Mouse (Mus musculus) small intestine, adult 2 months (tissue): ENCODE measurements around the gene Tmem43.

Experiments used
- CTCF ChIP-seq: fragments of 200-500 bp; IDR thresholded peaks from 2 replicates; pipeline ENCODE4 v1.5.1; 2012; ENCODE audit warnings: low read depth, mild to moderate bottlenecking, control low read depth, inconsistent platforms, low read length, moderate library complexity, mixed read lengths; ENCODE audit not compliant: insufficient replicate concordance, insufficient read length; ENCODE audit errors: extremely low read depth
- POLR2A ChIP-seq: fragments of 200-500 bp; IDR thresholded peaks from 2 replicates; pipeline ENCODE4 v1.6.1; 2012; ENCODE audit warnings: low read depth, mild to moderate bottlenecking, control low read depth, inconsistent platforms, low read length, moderate library complexity

DNA sequence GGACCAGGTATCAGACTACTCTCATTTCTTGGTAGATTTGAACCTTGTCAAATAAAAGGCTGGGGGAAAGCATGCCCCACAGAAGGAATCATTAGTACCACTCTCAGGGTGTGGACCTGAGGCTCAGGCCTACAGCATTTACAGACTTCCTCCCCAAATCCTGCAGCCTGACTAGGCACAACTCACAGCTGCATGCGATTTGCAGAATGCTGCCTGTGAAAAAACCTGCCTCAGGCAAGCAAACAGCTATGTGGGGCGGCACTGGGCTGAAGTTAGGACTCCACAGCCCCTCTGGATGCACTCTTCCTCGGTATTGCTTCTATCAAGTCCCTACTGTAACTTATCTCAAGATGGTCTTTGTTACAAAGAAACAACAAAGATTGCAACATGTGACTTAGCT, 34.5 kb downstream of the Tmem43 start:
- no peak for TF ChIP-seq CTCF
- TF ChIP-seq POLR2A: no peak
